Mouse (Mus musculus): Measurements from ENCODE around the gene Rhox4b. TPM values are rescaled to one million over a fixed set of nuclear protein-coding genes. Genes with fewer than 3 reads are reported as not detected.
"Not testable (repeated sequence)": the region's sequence is repeated elsewhere in the genome, so short reads cannot be mapped to it uniquely, and the experiment has no call there.

Gene Rhox4b
- not detected in 2 replicates for polyA plus RNA-seq (2016; fragmentation: Nextera tagmentation; extraction: Ambion mirVana)

GRCm38 (mm10) chrX:37432194-37432593, at the start of gene Rhox4b:
Gene Rhox4b, plus strand, starts transcription at chrX:37432494.
- H3K4me2 ChIP-seq; H3K4me3 ChIP-seq; H3K4me1 ChIP-seq (replicated peaks); H3K36me3 ChIP-seq; H3K9me3 ChIP-seq (replicated peaks); H3K27ac ChIP-seq (ENCODE audit: poor library complexity, severe bottlenecking); H3K27me3 ChIP-seq (replicated peaks); ATAC-seq (ENCODE audit: insufficient number of reproducible peaks, low FRiP score); H3K9ac ChIP-seq: not testable (repeated sequence)
- 87% methylated on average over 14 of the region's 15 CpGs for WGBS

GRCm38 (mm10) chrX:37390548-37390947, 41.7 kb upstream of the Rhox4b start, which contains the start of gene Rhox4a2:
Gene Rhox4a2, plus strand, starts transcription at chrX:37390848.
- not testable (repeated sequence) for H3K36me3 ChIP-seq; H3K9me3 ChIP-seq (replicated peaks); H3K27me3 ChIP-seq (replicated peaks); H3K4me3 ChIP-seq; H3K9ac ChIP-seq; H3K4me1 ChIP-seq (replicated peaks); ATAC-seq (ENCODE audit: insufficient number of reproducible peaks, low FRiP score); H3K4me2 ChIP-seq; H3K27ac ChIP-seq (ENCODE audit: poor library complexity, severe bottlenecking)
- 87% methylated on average over 9 of the region's 16 CpGs for WGBS

GRCm38 (mm10) chrX:37411767-37412166, 20.5 kb upstream of the Rhox4b start, which contains the start of gene Rhox2b:
Gene Rhox2b, plus strand, starts transcription at chrX:37412067.
- ATAC-seq (ENCODE audit: insufficient number of reproducible peaks, low FRiP score); H3K27ac ChIP-seq (ENCODE audit: poor library complexity, severe bottlenecking); H3K9ac ChIP-seq; H3K4me2 ChIP-seq; H3K9me3 ChIP-seq (replicated peaks); H3K36me3 ChIP-seq; H3K4me1 ChIP-seq (replicated peaks); H3K27me3 ChIP-seq (replicated peaks); H3K4me3 ChIP-seq: not testable (repeated sequence)
- no CpG with 5 or more reads among the region's 9 CpGs for WGBS

- not testable (repeated sequence) for H3K36me3 ChIP-seq; H3K4me2 ChIP-seq; H3K9ac ChIP-seq; H3K27ac ChIP-seq (ENCODE audit: poor library complexity, severe bottlenecking); H3K27me3 ChIP-seq (replicated peaks); ATAC-seq (ENCODE audit: insufficient number of reproducible peaks, low FRiP score); H3K9me3 ChIP-seq (replicated peaks); H3K4me1 ChIP-seq (replicated peaks); H3K4me3 ChIP-seq
- WGBS: 96% methylated on average over 8 of the region's 10 CpGs
These were observed 21.1 kb downstream of the Rhox4b start, which contains the start of gene Rhox2c for GRCm38 (mm10) chrX:37453380-37453779. Gene Rhox2c, plus strand, starts transcription at chrX:37453680.

- H3K4me1 ChIP-seq (replicated peaks); H3K4me2 ChIP-seq; H3K9ac ChIP-seq; H3K9me3 ChIP-seq (replicated peaks); H3K4me3 ChIP-seq; H3K27me3 ChIP-seq (replicated peaks); ATAC-seq (ENCODE audit: insufficient number of reproducible peaks, low FRiP score); H3K36me3 ChIP-seq; H3K27ac ChIP-seq (ENCODE audit: poor library complexity, severe bottlenecking): not testable (repeated sequence)
- 82% methylated on average over 3 of the region's 4 CpGs for WGBS
These were observed 26.0 kb downstream of the Rhox4b start, which contains the start of gene Rhox3c for GRCm38 (mm10) chrX:37458285-37458684. Gene Rhox3c, plus strand, starts transcription at chrX:37458585.

- ATAC-seq (ENCODE audit: insufficient number of reproducible peaks, low FRiP score); H3K4me1 ChIP-seq (replicated peaks): not testable (repeated sequence)
These were observed 47.7 kb downstream of the Rhox4b start, which contains the start of gene Rhox4c for GRCm38 (mm10) chrX:37480037-37480436. Gene Rhox4c, plus strand, starts transcription at chrX:37480337.

More at GRCm38 (mm10) chrX:37480037-37480436, 47.7 kb downstream of the Rhox4b start, which contains the start of gene Rhox4c:
- not testable (repeated sequence) for H3K9ac ChIP-seq; H3K9me3 ChIP-seq (replicated peaks); H3K4me2 ChIP-seq; H3K36me3 ChIP-seq; H3K4me3 ChIP-seq; H3K27ac ChIP-seq (ENCODE audit: poor library complexity, severe bottlenecking); H3K27me3 ChIP-seq (replicated peaks)
- WGBS: 86% methylated on average over 14 of the region's 14 CpGs

Other genes starting within 250 kb of the Rhox4b start
- gene Ndufa1, start 241.3 kb upstream of the Rhox4b start, polyA plus RNA-seq (2016; fragmentation: Nextera tagmentation; extraction: Ambion mirVana): 551 and 581 TPM in 2 replicates
- 7.5 and 7.7 TPM in 2 replicates for gene Rnf113a1, start 241.2 kb upstream of the Rhox4b start, polyA plus RNA-seq (2016; fragmentation: Nextera tagmentation; extraction: Ambion mirVana)
- not detected in 2 replicates for gene Gm9, start 221.5 kb upstream of the Rhox4b start, polyA plus RNA-seq (2016; fragmentation: Nextera tagmentation; extraction: Ambion mirVana)
- gene Rhox1, start 210.2 kb upstream of the Rhox4b start, polyA plus RNA-seq (2016; fragmentation: Nextera tagmentation; extraction: Ambion mirVana): not detected in 2 replicates
- not detected in 2 replicates for gene Rhox2a, start 187.5 kb upstream of the Rhox4b start, polyA plus RNA-seq (2016; fragmentation: Nextera tagmentation; extraction: Ambion mirVana)
- not detected in 2 replicates for gene Rhox3a, start 182.6 kb upstream of the Rhox4b start, polyA plus RNA-seq (2016; fragmentation: Nextera tagmentation; extraction: Ambion mirVana)
- not detected in 2 replicates for gene Rhox4a, start 167.2 kb upstream of the Rhox4b start, polyA plus RNA-seq (2016; fragmentation: Nextera tagmentation; extraction: Ambion mirVana)
- not detected in 2 replicates for gene Rhox3a2, start 52.5 kb upstream of the Rhox4b start, polyA plus RNA-seq (2016; fragmentation: Nextera tagmentation; extraction: Ambion mirVana)
- gene Rhox4a2, start 41.6 kb upstream of the Rhox4b start, polyA plus RNA-seq (2016; fragmentation: Nextera tagmentation; extraction: Ambion mirVana): 0.38 TPM in 1 of 2 replicates, not detected in the other
- not detected in 2 replicates for gene Rhox2b, start 20.4 kb upstream of the Rhox4b start, polyA plus RNA-seq (2016; fragmentation: Nextera tagmentation; extraction: Ambion mirVana)
- gene Rhox2c, start 21.2 kb downstream of the Rhox4b start, polyA plus RNA-seq (2016; fragmentation: Nextera tagmentation; extraction: Ambion mirVana): not detected in 2 replicates
- gene Rhox3c, start 26.1 kb downstream of the Rhox4b start, polyA plus RNA-seq (2016; fragmentation: Nextera tagmentation; extraction: Ambion mirVana): not detected in 2 replicates
- not detected in 2 replicates for gene Rhox4c, start 47.8 kb downstream of the Rhox4b start, polyA plus RNA-seq (2016; fragmentation: Nextera tagmentation; extraction: Ambion mirVana)
- not detected in 2 replicates for gene Rhox2d, start 60.9 kb downstream of the Rhox4b start, polyA plus RNA-seq (2016; fragmentation: Nextera tagmentation; extraction: Ambion mirVana)
- gene Rhox4d, start 81.9 kb downstream of the Rhox4b start, polyA plus RNA-seq (2016; fragmentation: Nextera tagmentation; extraction: Ambion mirVana): not detected in 2 replicates
- not detected in 2 replicates for gene Rhox2e, start 98.0 kb downstream of the Rhox4b start, polyA plus RNA-seq (2016; fragmentation: Nextera tagmentation; extraction: Ambion mirVana)
- gene Rhox3e, start 109.5 kb downstream of the Rhox4b start, polyA plus RNA-seq (2016; fragmentation: Nextera tagmentation; extraction: Ambion mirVana): not detected in 2 replicates
- gene Rhox4e, start 124.9 kb downstream of the Rhox4b start, polyA plus RNA-seq (2016; fragmentation: Nextera tagmentation; extraction: Ambion mirVana): not detected in 2 replicates
- not detected in 2 replicates for gene Rhox2f, start 138.9 kb downstream of the Rhox4b start, polyA plus RNA-seq (2016; fragmentation: Nextera tagmentation; extraction: Ambion mirVana)
- gene Rhox3f, start 148.5 kb downstream of the Rhox4b start, polyA plus RNA-seq (2016; fragmentation: Nextera tagmentation; extraction: Ambion mirVana): not detected in 2 replicates
- gene Rhox4f, start 175.2 kb downstream of the Rhox4b start, polyA plus RNA-seq (2016; fragmentation: Nextera tagmentation; extraction: Ambion mirVana): not detected in 2 replicates
- gene Rhox3g, start 196.1 kb downstream of the Rhox4b start, polyA plus RNA-seq (2016; fragmentation: Nextera tagmentation; extraction: Ambion mirVana): not detected in 2 replicates
- not detected in 2 replicates for gene Rhox2g, start 211.0 kb downstream of the Rhox4b start, polyA plus RNA-seq (2016; fragmentation: Nextera tagmentation; extraction: Ambion mirVana)
- gene Rhox4g, start 218.8 kb downstream of the Rhox4b start, polyA plus RNA-seq (2016; fragmentation: Nextera tagmentation; extraction: Ambion mirVana): not detected in 2 replicates
- gene Rhox3h, start 236.3 kb downstream of the Rhox4b start, polyA plus RNA-seq (2016; fragmentation: Nextera tagmentation; extraction: Ambion mirVana): not detected in 2 replicates
- gene Rhox2h, start 240.8 kb downstream of the Rhox4b start, polyA plus RNA-seq (2016; fragmentation: Nextera tagmentation; extraction: Ambion mirVana): not detected in 2 replicates